Mouse (Mus musculus) adrenal gland, postnatal 14 days (tissue): ENCODE results near the gene Olfr209. TPM values are rescaled to one million over a fixed set of nuclear protein-coding genes. Genes with fewer than 3 reads are reported as not detected.
"Not testable (repeated sequence)": the region's sequence is repeated elsewhere in the genome, so short reads cannot be mapped to it uniquely, and the experiment has no call there.

Experiments used
- DNase-seq: peaks from one replicate; pipeline ENCODE4 v3.0.0; 2021; ENCODE audit warnings: mixed read lengths
- long read RNA-seq, 2 experiments: library from polyadenylated mRNA; stranded (forward); transcript quantifications; one replicate each; pipeline ENCODE4 v2.0.0; 2021
- total RNA-seq: library from RNA; stranded (reverse); gene quantifications from 2 replicates; pipeline ENCODE4 v1.2.3, GENCODE M21; 2021

The Olfr209 gene
- total RNA-seq: not detected in 2 replicates
- long read RNA-seq, experiment 1: 0 reads
- long read RNA-seq, experiment 2: 0 reads

DNA sequence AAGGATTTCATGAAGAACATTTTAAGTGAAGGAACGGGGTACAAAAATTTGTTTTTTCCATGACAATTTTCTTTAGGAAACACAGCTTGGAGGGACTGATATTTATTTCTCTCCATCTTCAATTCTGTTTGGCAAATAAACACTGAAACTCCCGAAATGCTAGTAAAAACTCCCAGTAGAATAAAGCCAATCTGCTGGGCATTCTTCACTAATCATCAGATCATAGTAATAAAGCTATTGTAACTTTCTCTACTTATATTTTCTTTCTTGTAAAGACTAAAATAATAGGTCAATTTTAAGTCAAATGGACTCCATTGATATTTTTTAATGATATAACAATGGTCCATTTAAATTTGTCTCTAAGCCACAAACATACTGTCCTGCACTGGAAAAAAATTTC, at the start of gene Olfr209:
Olfr209 (minus strand) TSS at position 101 of the 400 bp plus-strand sequence.
- no peak for DNase-seq

DNA sequence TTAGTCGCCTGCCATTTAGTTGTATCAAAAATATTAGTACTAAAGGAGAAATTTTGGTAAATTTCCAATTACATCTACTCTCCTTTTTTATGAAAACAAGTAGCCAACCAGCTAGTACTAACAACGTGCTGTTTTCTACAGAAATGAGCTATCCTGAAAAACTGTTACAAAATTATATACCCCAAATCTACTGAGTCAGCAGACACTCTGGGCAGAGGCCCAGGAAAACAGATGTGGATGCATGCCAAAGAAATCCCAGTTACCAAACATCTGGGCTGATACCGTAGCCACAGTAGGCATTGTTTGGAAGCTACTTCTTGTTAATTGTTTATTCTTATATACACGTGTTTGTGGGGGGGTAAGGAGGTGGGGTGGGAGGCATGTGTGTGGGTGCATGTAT, 49.7 kb upstream of the Olfr209 start:
- peak; percentile 59 for DNase-seq

DNA sequence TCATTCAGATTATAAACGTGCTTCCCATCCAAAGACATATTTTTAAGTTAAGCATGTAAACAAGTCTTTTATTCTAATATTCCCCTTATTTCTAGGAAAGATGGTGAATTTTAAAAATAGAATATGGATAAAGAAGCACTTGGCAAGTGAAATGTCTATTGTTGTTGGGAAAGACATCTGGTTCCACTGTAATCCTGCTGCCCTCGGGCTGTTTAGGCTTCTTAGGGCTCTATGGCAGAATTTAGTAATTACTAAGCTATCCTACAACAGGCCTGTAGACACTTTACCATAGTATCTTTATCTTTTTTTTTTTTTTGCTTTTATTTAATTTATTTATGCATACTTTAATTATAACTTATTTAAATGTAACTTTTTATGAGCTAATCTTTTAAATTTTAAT, 46.0 kb upstream of the Olfr209 start:
- no peak for DNase-seq

DNA sequence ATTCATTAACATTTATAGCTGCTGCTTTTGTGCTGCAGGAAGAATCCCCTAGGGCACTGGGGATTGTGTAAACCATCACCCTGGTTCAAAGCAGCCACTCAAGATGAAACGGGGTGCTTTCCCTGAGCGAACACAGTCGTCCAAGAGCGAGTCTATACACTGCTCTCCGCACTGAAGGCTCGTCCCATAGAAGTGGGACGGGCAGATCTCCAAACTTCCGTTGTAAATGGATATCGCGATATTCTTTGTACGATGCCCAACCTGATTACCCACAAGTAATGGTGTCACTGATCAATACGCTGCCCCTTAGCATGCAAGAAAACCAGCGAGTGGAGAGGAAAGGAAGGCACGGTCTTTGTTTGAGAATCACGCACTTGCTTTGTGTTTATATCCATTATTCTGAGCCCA, 45.6 kb upstream of the Olfr209 start:
- no peak for DNase-seq

DNA sequence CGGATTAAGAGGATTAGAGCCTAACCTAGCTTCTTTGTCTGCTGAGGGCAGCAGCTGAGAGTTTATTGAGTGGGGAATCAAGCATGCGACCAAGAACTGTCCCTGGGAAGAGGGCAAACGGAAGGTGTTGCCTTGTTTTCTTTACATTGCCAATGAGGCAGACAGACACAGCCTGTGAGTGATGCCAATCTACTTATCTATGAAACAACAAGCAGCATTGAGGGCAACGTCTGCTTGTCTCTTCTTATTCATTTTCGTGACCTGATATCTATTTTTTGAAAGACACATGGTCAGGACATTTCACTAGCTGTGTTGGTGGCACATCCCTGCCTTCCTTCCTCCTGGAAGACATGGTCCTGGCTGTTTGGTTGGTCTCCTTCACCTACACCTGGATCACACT, 43.2 kb upstream of the Olfr209 start, which contains the start of gene Gabrr3:
Gabrr3 (plus strand) TSS at position 301 of the 400 bp plus-strand sequence.
- no peak for DNase-seq

DNA sequence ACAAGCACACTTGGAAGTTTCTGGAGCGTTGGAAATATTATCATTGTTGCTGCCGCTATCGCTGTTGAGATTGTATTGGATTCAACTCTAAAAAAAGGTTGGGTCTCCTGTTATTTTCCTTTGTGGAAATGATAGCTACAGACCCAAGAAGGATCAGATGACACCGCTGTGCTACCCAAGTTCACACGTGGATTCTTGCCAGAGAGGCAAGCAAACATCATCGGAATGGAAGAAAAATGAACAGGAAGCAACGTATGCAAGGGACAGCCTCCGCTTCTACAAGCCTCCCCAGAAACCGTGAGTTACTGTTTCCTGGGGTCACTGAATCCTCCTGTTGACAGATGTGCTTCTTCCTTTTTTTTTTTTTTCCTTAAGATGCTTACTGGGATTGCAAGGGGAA, 41.0 kb upstream of the Olfr209 start:
- no peak for DNase-seq

DNA sequence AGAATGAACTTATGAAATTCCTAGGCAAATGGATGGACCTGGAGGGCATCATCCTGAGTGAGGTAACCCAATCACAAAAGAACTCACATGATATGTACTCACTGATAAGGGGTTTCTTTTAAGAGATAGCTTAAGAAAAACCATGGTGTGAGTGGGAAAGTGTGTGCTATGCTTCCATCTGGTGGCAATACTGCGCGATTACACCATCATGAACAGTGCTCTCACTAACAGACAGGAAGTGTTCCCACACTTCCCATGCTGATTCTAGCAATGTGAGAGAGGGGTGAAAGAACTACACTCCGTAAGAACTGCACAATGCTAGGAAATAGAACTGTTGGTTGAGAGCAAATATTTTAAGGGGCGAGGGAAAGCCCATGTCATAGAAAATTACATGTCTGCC, 39.9 kb upstream of the Olfr209 start:
- peak; percentile 23 for DNase-seq

DNA sequence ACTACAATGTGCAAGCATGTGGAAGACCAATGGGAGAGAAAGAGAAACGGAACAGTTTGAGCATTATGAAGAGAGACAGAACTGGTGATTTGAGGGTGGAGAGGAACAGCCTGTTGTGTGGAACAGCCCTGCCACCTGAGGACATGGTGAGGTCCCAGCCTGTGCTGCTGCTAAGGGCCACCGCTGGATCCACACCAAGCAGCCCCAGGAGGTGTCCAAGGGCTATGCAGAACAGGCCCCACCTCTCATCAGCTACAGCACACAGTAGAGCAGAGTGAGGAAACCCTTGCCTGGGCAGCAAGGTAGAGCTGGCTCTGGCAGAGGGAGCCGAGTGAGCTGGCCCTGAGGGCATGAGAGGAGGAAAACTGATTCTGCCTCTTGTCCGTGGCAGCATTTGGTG, 38.2 kb upstream of the Olfr209 start:
- no peak for DNase-seq

DNA sequence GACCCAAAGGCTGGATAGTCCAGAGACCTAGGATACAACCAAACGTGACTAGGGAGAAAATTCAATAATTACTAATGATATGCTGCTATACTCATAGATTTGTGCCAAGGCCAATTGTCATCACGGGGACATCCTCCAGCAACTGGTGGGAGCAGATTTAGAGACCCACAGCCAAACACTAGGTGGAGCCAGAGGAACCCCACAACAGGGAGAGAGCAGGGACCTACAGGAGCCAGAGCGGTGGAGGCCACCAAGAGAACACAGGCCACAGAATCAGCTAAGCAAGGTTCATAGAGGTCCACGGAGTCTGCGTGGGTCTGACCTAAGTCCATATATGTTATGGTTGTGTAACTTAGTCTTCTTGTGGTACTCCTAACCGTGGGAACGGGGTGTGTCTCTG, 37.3 kb upstream of the Olfr209 start:
- DNase-seq: no peak

DNA sequence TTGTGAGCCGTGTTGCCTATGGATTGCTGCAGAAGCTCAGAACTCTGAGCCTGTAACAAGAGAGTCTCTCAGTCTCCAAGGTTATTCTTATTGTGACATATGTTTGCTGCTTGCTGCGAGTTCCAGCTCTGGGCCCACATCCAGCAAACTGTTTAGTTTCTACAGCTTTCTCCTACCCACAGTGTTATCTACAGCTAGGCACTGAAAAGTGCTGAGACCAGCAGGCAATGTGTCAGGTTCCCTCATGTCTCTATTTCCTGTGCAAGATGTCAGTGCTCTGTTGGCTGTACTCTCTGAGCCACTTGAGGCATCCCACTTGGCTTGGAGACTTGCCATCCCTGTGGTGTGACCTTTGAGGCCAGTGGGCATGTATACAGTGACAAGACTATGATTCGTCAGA, 29.5 kb upstream of the Olfr209 start:
- DNase-seq: no peak

DNA sequence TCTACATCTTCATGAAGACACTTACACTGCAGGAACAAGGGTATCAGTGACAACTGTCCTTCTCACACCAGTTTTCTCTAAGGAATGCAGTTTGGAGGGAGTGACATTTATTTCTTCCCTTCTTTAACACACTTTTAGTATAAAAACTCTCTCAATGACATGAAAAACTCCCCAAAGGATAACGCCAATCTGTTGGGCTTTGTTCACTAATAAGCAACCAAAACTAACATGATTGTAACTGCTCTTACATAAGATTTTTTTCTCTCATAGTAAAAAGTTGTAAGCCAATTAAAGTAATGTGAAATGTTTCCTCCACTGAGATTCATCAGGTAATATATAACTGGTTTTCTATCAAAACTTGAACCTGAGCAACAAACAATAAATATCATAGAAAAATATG, 14.6 kb downstream of the Olfr209 start, which contains the start of gene Olfr206:
Olfr206 (minus strand) TSS at position 101 of the 400 bp plus-strand sequence.
- no peak for DNase-seq

DNA sequence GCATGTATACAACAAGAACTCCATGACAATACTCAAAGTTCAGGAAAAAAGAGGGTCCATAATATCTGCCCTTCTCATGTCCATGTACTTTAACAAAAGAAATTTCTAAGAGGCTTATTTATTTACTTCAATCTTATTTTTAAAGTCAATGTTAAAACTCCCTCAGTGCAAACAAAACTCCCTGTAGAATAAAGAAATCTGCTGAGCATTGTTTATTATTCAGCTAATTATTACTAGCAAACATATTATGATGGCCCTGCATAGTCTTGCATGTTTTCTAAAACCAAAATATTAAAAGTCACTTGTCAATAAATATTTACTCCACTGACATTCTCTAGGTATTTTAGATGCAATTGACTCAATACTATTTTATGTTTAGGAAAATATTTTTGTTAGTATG, 32.8 kb downstream of the Olfr209 start, which contains the start of gene Olfr205:
Olfr205 (minus strand) TSS at position 101 of the 400 bp plus-strand sequence.
- no peak for DNase-seq

DNA sequence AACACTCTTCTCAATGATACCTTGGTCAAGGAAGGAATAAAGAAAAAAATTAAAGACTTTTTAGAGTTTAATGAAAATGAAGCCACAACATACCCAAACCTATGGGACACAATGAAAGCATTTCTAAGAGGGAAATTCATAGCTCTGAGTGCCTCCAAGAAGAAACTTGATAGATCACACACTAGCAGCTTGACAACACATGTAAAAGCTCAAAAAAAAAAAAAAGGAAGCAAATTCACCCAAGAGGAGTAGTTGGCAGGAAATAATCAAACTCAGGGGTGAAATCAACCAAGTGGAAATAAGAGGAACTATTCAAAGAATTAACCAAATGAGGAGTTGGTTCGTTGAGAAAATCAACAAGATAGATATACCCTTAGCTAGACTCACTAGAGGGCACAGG, 40.5 kb downstream of the Olfr209 start:
- DNase-seq: not testable (repeated sequence)

DNA sequence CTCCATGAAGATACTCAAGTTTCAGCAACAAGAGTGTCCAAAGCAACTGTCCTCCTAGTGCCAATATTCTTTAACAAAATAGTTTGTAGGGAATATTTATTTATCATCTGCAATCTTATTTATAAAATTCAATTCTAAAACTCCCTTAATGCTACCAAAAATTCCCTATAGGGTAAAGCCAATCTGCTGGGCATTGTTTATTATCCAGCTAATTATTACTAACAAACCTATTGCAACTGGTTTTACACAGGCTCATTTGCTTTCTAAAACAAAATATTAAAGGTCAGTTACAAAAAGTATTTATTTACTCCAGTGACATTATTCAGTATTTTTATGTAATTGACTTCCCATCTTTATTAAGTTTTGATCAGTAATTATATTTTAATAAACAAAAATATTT, 45.6 kb downstream of the Olfr209 start, which contains the start of gene Olfr204:
Olfr204 (minus strand) TSS at position 101 of the 400 bp plus-strand sequence.
- no peak for DNase-seq

Other genes starting within 250 kb of the Olfr209 start
- gene Olfr194, start 242.9 kb downstream of the Olfr209 start, total RNA-seq: not detected in 2 replicates
- gene Olfr195, start 216.9 kb downstream of the Olfr209 start, total RNA-seq: not detected in 2 replicates
- not detected in 2 replicates for gene Olfr196, start 193.5 kb downstream of the Olfr209 start, total RNA-seq
- not detected in 2 replicates for gene Olfr198, start 160.5 kb downstream of the Olfr209 start, total RNA-seq
- gene Olfr199, start 144.2 kb downstream of the Olfr209 start, total RNA-seq: not detected in 2 replicates
- gene Olfr201, start 91.4 kb downstream of the Olfr209 start, total RNA-seq: not detected in 2 replicates
- not detected in 2 replicates for gene Olfr202, start 77.2 kb downstream of the Olfr209 start, total RNA-seq
- gene Olfr203, start 65.1 kb downstream of the Olfr209 start, total RNA-seq: not detected in 2 replicates
- gene Olfr204, start 45.7 kb downstream of the Olfr209 start, total RNA-seq: 0.07 TPM in 1 of 2 replicates, not detected in the other
- gene Olfr205, start 32.9 kb downstream of the Olfr209 start, total RNA-seq: not detected in 2 replicates
- gene Olfr206, start 14.7 kb downstream of the Olfr209 start, total RNA-seq: not detected in 2 replicates
- not detected in 2 replicates for gene Gabrr3, start 43.3 kb upstream of the Olfr209 start, total RNA-seq
- 21.2 and 25.8 TPM in 2 replicates for gene Riox2, start 107.8 kb upstream of the Olfr209 start, total RNA-seq
- gene Crybg3, start 237.0 kb upstream of the Olfr209 start, total RNA-seq: 15.8 and 17.3 TPM in 2 replicates